Mouse (Mus musculus) stomach, adult 2 months (tissue): ENCODE measurements around the gene Gm8159. TPM values are rescaled to one million over a fixed set of nuclear protein-coding genes. Genes with fewer than 3 reads are reported as not detected.

ENCODE experiments used
- polyA plus RNA-seq: library from polyadenylated mRNA; depleted of rRNA; stranded (reverse); fragments of >200 nt; gene quantifications from 2 replicates; pipeline ENCODE4 v1.2.3, GENCODE M21; 2012; rRNA removed

Gene Gm8159
- polyA plus RNA-seq, result not detected in 2 replicates

DNA sequence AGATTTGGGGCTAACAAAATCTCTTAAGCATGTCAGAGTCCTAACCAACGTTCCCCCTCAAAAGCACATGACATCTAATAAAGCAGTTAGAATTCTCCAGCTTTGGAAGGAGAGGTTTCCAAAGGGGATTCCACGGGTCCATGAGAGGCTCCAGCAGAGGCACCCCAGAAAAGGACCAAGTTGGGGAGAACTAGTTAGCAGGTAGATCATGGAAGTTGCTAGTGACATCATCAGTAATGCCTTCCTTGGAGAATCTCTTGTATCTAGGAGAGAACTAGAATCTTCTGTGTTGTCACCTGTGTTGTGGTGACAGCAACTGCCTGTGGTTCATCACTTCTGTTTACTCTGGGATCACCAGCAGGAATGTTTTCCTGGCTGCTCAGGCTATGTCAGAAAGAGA is at the start of gene Gm8159:
TSS of gene Gm8159 (plus strand) at position 301 of the 400 bp plus-strand sequence.

DNA sequence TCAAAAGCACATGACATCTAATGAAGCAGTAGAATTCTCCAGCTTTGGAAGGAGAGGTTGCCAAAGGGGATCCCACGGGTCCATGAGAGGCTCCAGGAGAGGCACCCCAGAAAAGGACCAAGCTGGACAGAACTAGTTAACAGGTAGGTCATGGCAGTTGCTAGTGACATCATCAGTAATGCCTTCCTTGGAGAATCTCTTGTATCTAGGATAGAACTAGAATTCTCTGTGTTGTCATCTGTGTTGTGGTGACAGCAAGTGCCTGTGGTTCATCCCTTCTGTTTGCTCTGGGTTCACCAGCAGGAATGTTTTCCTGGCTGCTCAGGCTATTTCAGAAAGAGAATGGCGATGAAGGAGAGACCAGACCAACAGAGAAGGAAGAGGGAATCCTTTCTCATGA is 31.7 kb downstream of the Gm8159 start, which contains the start of gene Gm3239:
TSS of gene Gm3239 (plus strand) at position 301 of the 400 bp plus-strand sequence.

Other genes starting within 250 kb of the Gm8159 start
- gene Gm3159, start 234.8 kb upstream of the Gm8159 start, polyA plus RNA-seq, result not detected in 2 replicates
- gene Gm3164, start 216.9 kb upstream of the Gm8159 start, polyA plus RNA-seq, result not detected in 2 replicates
- gene Gm3173, start 201.4 kb upstream of the Gm8159 start, polyA plus RNA-seq, result not detected in 2 replicates
- not detected in 2 replicates for gene Gm3182, start 150.6 kb upstream of the Gm8159 start, polyA plus RNA-seq
- gene Gm3047, start 76.9 kb upstream of the Gm8159 start, polyA plus RNA-seq, result not detected in 2 replicates
- gene Gm3239, start 31.8 kb downstream of the Gm8159 start, polyA plus RNA-seq, result not detected in 2 replicates
- not detected in 2 replicates for gene Gm7876, start 76.9 kb downstream of the Gm8159 start, polyA plus RNA-seq
- not detected in 2 replicates for gene Gm3252, start 94.4 kb downstream of the Gm8159 start, polyA plus RNA-seq
- gene Gm9602, start 144.0 kb downstream of the Gm8159 start, polyA plus RNA-seq, result not detected in 2 replicates
- not detected in 2 replicates for gene Gm3269, start 205.8 kb downstream of the Gm8159 start, polyA plus RNA-seq
- not detected in 2 replicates for gene Gm3264, start 223.2 kb downstream of the Gm8159 start, polyA plus RNA-seq